Mouse (Mus musculus): ENCODE measurements around the gene Galnt6. TPM values are rescaled to one million over a fixed set of nuclear protein-coding genes. Genes with fewer than 3 reads are reported as not detected.

Galnt6 gene
- polyA plus RNA-seq, 1 experiment from 2014 or later: 1.6 TPM

DNA sequence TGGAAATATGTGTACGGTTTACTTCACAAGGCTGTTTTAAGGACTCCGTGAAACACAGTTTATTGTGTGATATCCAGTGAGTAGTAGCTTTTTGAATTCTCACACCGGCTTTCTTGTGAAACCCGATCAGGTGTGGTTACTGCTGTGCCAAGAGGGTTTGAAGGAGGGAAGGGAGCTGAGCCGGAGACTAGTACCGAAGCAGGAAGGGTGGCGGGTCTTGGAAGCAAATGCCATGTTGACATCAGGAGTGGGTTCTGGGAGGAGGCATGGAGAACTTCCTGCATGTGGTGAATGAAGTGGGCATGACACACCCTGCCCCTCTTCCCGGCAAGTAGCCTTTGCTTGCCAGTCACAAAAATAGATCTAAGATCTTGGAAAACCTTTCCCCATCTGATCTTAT lies 33.5 kb upstream of the Galnt6 start:
- Histone ChIP-seq H3K27ac (ENCODE audit: low read depth) (no peak overlapping the region), H3K4me1 (ENCODE audit: insufficient read depth) (peaks cover 9% of the 10 kb centered on the region), H3K4me2 (ENCODE audit: low read depth, low read length) (peak overlapping the region; percentile 80; the same call in 1 of the 2 replicates), H3K27me3 (ENCODE audit: insufficient read depth, low read length) (peaks cover 41% of the 10 kb centered on the region), H3K4me3 (ENCODE audit: low read depth, low read length) (no peak overlapping the region), H3K36me3 (replicated peaks; ENCODE audit: insufficient read depth, low read length) (no peaks in the 10 kb centered on the region), H3K9ac (replicated peaks) (no peak overlapping the region), H3K9me3 (ENCODE audit: low read length) (no peaks in the 10 kb centered on the region)
- ATAC-seq (no peak), DNase-seq (no peak)
- TF ChIP-seq CTCF (IDR thresholded peaks at IDR 0.05; ENCODE audit: low read depth) (no peak), EP300 (IDR thresholded peaks at IDR 0.05; ENCODE audit: low read depth) (no peak)
- WGBS (ENCODE audit: insufficient replicate concordance): 54% methylated on average over 8 of the region's 8 CpGs

DNA sequence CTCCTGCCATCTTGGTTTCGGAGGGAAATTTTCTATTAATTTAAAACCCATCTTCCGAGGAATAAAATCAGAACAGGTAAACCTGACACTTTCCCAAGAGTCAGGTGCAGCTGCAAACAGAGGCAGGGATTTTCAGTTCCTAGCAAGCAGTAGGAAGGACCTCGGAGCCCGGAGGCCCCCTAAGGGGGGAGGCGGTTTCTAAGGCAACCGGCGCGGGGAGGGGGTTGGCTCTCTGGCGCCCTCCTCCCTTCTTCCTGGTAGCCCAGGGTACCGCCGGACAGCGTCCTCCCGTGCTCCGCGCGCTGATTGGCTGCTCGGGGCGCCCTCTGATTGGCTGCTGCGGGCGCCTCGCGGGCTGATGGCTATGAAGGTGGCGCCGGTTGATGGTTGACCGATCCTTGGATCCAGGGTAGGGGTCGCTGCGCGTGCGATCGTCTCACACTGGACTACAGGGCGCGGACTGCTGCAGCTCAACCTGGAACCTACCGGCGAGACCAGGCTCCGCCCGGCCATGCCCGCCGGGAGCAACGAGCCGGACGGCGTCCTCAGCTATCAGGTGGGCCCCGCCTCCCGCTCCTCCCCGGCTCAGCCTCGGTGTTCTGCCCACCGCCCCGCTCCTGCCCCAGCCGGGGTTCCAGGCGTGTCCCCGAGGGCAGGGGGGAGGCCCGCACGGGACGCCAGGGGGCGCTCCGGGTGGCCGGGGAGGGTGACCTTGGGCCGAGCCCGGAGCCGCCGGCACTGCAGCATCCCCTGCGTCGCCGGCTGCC lies 32.4 kb upstream of the Galnt6 start, which contains the start of gene Slc4a8:
Gene Slc4a8, plus strand, starts transcription at position 329 of the 767 bp plus-strand sequence.
- Histone ChIP-seq H3K4me1 (ENCODE audit: insufficient read depth) (peaks cover 9% of the 10 kb centered on the region), H3K9ac (replicated peaks) (no peak within 1 kb of the TSS), H3K4me2 (ENCODE audit: low read depth, low read length) (peak within 1 kb of the TSS; percentile 80), H3K27me3 (ENCODE audit: insufficient read depth, low read length) (peaks cover 38% of the 10 kb centered on the region), H3K27ac (ENCODE audit: low read depth) (no peak within 1 kb of the TSS), H3K4me3 (ENCODE audit: low read depth, low read length) (peak within 1 kb of the TSS; percentile 44), H3K36me3 (replicated peaks; ENCODE audit: insufficient read depth, low read length) (no peaks in the 10 kb centered on the region), H3K9me3 (ENCODE audit: low read length) (no peaks in the 10 kb centered on the region)
- DNase-seq (peak; percentile 77), ATAC-seq (peak; percentile 77)
- TF ChIP-seq CTCF (IDR thresholded peaks at IDR 0.05; ENCODE audit: low read depth) (peak; percentile 56), EP300 (IDR thresholded peaks at IDR 0.05; ENCODE audit: low read depth) (no peak)
- WGBS (ENCODE audit: insufficient replicate concordance): under 1% methylated on average over 57 of the region's 64 CpGs

- Histone ChIP-seq H3K4me2 (ENCODE audit: low read depth, low read length) (peak overlapping the region; percentile 80), H3K9me3 (ENCODE audit: low read length) (no peaks in the 10 kb centered on the region), H3K27ac (ENCODE audit: low read depth) (no peak overlapping the region), H3K9ac (replicated peaks) (no peak overlapping the region), H3K36me3 (replicated peaks; ENCODE audit: insufficient read depth, low read length) (no peaks in the 10 kb centered on the region), H3K4me3 (ENCODE audit: low read depth, low read length) (peak overlapping the region; percentile 44; the same call in 1 of the 2 replicates), H3K4me1 (ENCODE audit: insufficient read depth) (peaks cover 9% of the 10 kb centered on the region), H3K27me3 (ENCODE audit: insufficient read depth, low read length) (peaks cover 37% of the 10 kb centered on the region)
- WGBS (ENCODE audit: insufficient replicate concordance): 27% methylated on average over 9 of the region's 9 CpGs
- ATAC-seq (no peak), DNase-seq (no peak)
- no peak for TF ChIP-seq CTCF (IDR thresholded peaks at IDR 0.05; ENCODE audit: low read depth)
- TF ChIP-seq EP300 (IDR thresholded peaks at IDR 0.05; ENCODE audit: low read depth): no peak
These were observed 31.9 kb upstream of the Galnt6 start for GRCm38 (mm10) chr15:100761036-100761418.

DNA sequence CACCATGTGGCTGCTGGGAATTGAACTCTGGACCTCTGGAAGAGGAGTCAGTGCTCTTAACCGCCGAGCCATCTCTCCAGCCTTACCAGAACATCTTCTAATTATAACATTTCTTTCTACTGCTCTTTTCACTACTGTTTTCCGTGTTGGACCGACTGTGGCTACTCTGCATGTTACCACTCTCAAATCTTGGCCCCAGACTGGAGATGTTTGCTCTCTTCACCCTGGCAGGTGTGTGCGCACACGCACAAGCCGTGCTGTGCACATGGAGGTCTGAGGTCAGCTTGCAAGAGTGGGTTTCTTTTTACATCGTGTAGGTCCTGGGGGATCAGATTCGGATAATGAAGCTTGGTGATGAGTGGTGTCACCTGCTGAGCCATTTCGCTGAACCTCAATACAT lies 30.1 kb upstream of the Galnt6 start:
- no peaks in the 10 kb centered on the region for H3K36me3 ChIP-seq (replicated peaks; ENCODE audit: insufficient read depth, low read length)
- WGBS (ENCODE audit: insufficient replicate concordance): 78% methylated on average over 10 of the region's 10 CpGs
- peaks cover 26% of the 10 kb centered on the region for H3K27me3 ChIP-seq (ENCODE audit: insufficient read depth, low read length)
- H3K4me1 ChIP-seq (ENCODE audit: insufficient read depth): peaks cover 9% of the 10 kb centered on the region
- H3K9ac ChIP-seq (replicated peaks): no peak overlapping the region
- no peak overlapping the region for H3K4me2 ChIP-seq (ENCODE audit: low read depth, low read length)
- no peak overlapping the region for H3K27ac ChIP-seq (ENCODE audit: low read depth)
- H3K4me3 ChIP-seq (ENCODE audit: low read depth, low read length): no peak overlapping the region
- DNase-seq: no peak
- ATAC-seq: no peak
- TF ChIP-seq EP300 (IDR thresholded peaks at IDR 0.05; ENCODE audit: low read depth) (no peak), CTCF (IDR thresholded peaks at IDR 0.05; ENCODE audit: low read depth) (no peak)
- no peaks in the 10 kb centered on the region for H3K9me3 ChIP-seq (ENCODE audit: low read length)

- Histone ChIP-seq H3K4me2 (ENCODE audit: low read depth, low read length) (peak overlapping the region; percentile 34; the same call in 1 of the 2 replicates), H3K4me1 (ENCODE audit: insufficient read depth) (peaks cover 12% of the 10 kb centered on the region), H3K27ac (ENCODE audit: low read depth) (no peak overlapping the region), H3K36me3 (replicated peaks; ENCODE audit: insufficient read depth, low read length) (no peaks in the 10 kb centered on the region), H3K9me3 (ENCODE audit: low read length) (no peaks in the 10 kb centered on the region), H3K9ac (replicated peaks) (no peak overlapping the region), H3K4me3 (ENCODE audit: low read depth, low read length) (no peak overlapping the region), H3K27me3 (ENCODE audit: insufficient read depth, low read length) (peaks cover 14% of the 10 kb centered on the region)
- TF ChIP-seq CTCF (IDR thresholded peaks at IDR 0.05; ENCODE audit: low read depth) (peak; percentile 86), EP300 (IDR thresholded peaks at IDR 0.05; ENCODE audit: low read depth) (no peak)
- ATAC-seq (peak; percentile 56; the same call in 1 of the 2 replicates), DNase-seq (peak; percentile 74)
- 3% methylated on average over 7 of the region's 7 CpGs for WGBS (ENCODE audit: insufficient replicate concordance)
These were observed 28.4 kb upstream of the Galnt6 start for GRCm38 (mm10) chr15:100757527-100757978.

GRCm38 (mm10) chr15:100755881-100756624 lies 26.9 kb upstream of the Galnt6 start:
- Histone ChIP-seq H3K4me3 (ENCODE audit: low read depth, low read length) (no peak overlapping the region), H3K27ac (ENCODE audit: low read depth) (no peak overlapping the region), H3K27me3 (ENCODE audit: insufficient read depth, low read length) (no peaks in the 10 kb centered on the region; the same call in none of the 2 replicates), H3K4me2 (ENCODE audit: low read depth, low read length) (no peak overlapping the region), H3K9ac (replicated peaks) (no peak overlapping the region), H3K36me3 (replicated peaks; ENCODE audit: insufficient read depth, low read length) (no peaks in the 10 kb centered on the region), H3K9me3 (ENCODE audit: low read length) (no peaks in the 10 kb centered on the region), H3K4me1 (ENCODE audit: insufficient read depth) (0 out of 2 replicates have a peak, but pooled peaks cover 3% of the 10 kb centered on the region)
- 49% methylated on average over 3 of the region's 3 CpGs for WGBS (ENCODE audit: insufficient replicate concordance)
- ATAC-seq: no peak
- TF ChIP-seq EP300 (IDR thresholded peaks at IDR 0.05; ENCODE audit: low read depth) (no peak), CTCF (IDR thresholded peaks at IDR 0.05; ENCODE audit: low read depth) (no peak)
- DNase-seq: no peak

Measured in liver, postnatal 0 days (tissue).